ENCODE assay signal across 7 mouse cellular contexts in the genomic region with DNA sequence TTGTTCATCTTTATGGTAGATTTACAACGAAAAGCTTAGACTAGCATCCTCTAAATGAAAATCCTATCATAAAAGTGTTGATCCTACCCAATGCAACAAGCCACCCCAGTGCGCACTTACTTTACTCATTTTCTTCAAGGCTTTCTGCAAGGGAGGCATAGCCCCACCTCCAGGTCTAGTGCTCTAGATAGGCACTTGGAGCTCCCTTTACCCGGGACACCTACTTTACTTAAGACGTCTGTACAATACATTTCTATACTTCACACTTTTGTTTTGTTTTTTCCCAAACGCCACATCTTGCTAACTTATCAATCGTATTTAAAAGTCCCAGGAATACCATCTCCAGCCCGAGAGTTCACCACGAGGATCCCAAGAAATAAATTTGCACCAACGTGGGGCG. TPM values are rescaled to one million over a fixed set of nuclear protein-coding genes. Genes with fewer than 3 reads are reported as not detected.
A peak's percentile ranks its signal among the peaks of the same experiment; 100 is the strongest.
DNase-seq lines count a peak whose midpoint lies in the region; ATAC-seq and TF ChIP-seq lines count a peak whose summit lies in the region.

No protein-coding gene starts in this region.

- no peaks in the 10 kb centered on the region for H3K27me3 ChIP-seq in testis, adult 2 months (ENCODE audit: control insufficient read depth, insufficient read depth, low read length)
- no peaks in the 10 kb centered on the region for H3K27me3 ChIP-seq in limb, embryonic 14.5 days (ENCODE audit: control insufficient read depth, insufficient read depth, low read length)
- H3K27me3 ChIP-seq in stomach, embryonic 16.5 days (ENCODE audit: control insufficient read depth, insufficient read depth, low read length), result no peaks in the 10 kb centered on the region

- DNase-seq in testis, postnatal 10 days (ENCODE audit: low spot score), result no peak
- no peak for DNase-seq in limb, embryonic 14.5 days (ENCODE audit: low spot score)
- DNase-seq in left cerebral cortex, postnatal 36 days (ENCODE audit: low spot score in 2 of 2), result no peak
- DNase-seq in adrenal gland, postnatal 10 days, result no peak

- peak overlapping the region; percentile 91 for H3K27ac ChIP-seq in testis, adult 2 months (ENCODE audit: control insufficient read depth, insufficient read depth, low read depth, low read length)
- H3K27ac ChIP-seq in embryonic fibroblast, embryonic 13.5 days (ENCODE audit: insufficient read depth, low read length), result peak overlapping the region; percentile 77
- peak overlapping the region; percentile 79 for H3K27ac ChIP-seq in limb, embryonic 14.5 days (replicated peaks; ENCODE audit: low read depth, low read length)
- H3K27ac ChIP-seq in stomach, embryonic 16.5 days (ENCODE audit: low read length), result peak overlapping the region; percentile 96

- TF ChIP-seq POLR2A in testis, adult 2 months (IDR thresholded peaks at IDR 0.05; ENCODE audit: control insufficient read depth, low read depth, low read length), result no peak
- TF ChIP-seq POLR2A in embryonic fibroblast, embryonic 13.5 days (IDR thresholded peaks at IDR 0.05; ENCODE audit: low read depth, low read length), result no peak
- TF ChIP-seq POLR2A in limb, embryonic 14.5 days (IDR thresholded peaks at IDR 0.05; ENCODE audit: borderline replicate concordance, extremely low read depth, insufficient read depth, insufficient read length), result no peak

- 8% methylated on average over 10 of the region's 10 CpGs for WGBS in limb, embryonic 14.5 days
- WGBS in stomach, embryonic 16.5 days, result 8% methylated on average over 10 of the region's 10 CpGs

- H3K9me3 ChIP-seq in limb, embryonic 14.5 days (ENCODE audit: control insufficient read depth, low read length), result no peaks in the 10 kb centered on the region
- no peaks in the 10 kb centered on the region for H3K9me3 ChIP-seq in stomach, embryonic 16.5 days (replicated peaks; ENCODE audit: control insufficient read depth, low read length)

- intact Hi-C loops in left cerebral cortex, postnatal 36 days (cut with DNase I), result no loop called here

- no peaks in the 10 kb centered on the region for H3K36me3 ChIP-seq in testis, adult 2 months (ENCODE audit: control insufficient read depth, insufficient read depth, low read length)
- peaks cover 44% of the 10 kb centered on the region for H3K36me3 ChIP-seq in limb, embryonic 14.5 days (ENCODE audit: control insufficient read depth, insufficient read depth, low read length)
- H3K36me3 ChIP-seq in stomach, embryonic 16.5 days (ENCODE audit: control insufficient read depth, insufficient read depth, low read length), result 0 out of 2 replicates have a peak, but pooled peaks cover 3% of the 10 kb centered on the region

- peak overlapping the region; percentile 81 for H3K9ac ChIP-seq in limb, embryonic 14.5 days (ENCODE audit: low read depth, low read length, severe bottlenecking)
- peak overlapping the region; percentile 88 for H3K9ac ChIP-seq in stomach, embryonic 16.5 days (ENCODE audit: low read length)

- no peak for ATAC-seq in limb, embryonic 14.5 days (ENCODE audit: low FRiP score, low read depth)
- ATAC-seq in stomach, embryonic 16.5 days (ENCODE audit: insufficient read depth, low FRiP score), result no peak

- TF ChIP-seq CTCF in testis, adult 2 months (IDR thresholded peaks at IDR 0.05; ENCODE audit: control insufficient read depth, insufficient read depth, insufficient replicate concordance, low read depth, low read length), result no peak
- no peak for TF ChIP-seq CTCF in embryonic fibroblast, embryonic 13.5 days (IDR thresholded peaks at IDR 0.05; ENCODE audit: borderline replicate concordance, insufficient read depth, low read length)

- peaks cover 3% of the 10 kb centered on the region for H3K4me1 ChIP-seq in testis, adult 2 months (ENCODE audit: control insufficient read depth, insufficient read depth, low read length)
- peaks cover 6% of the 10 kb centered on the region; the same call in 1 of the 2 replicates for H3K4me1 ChIP-seq in embryonic fibroblast, embryonic 13.5 days (ENCODE audit: control insufficient read depth, insufficient read depth, low read length)
- H3K4me1 ChIP-seq in limb, embryonic 14.5 days (ENCODE audit: control insufficient read depth, insufficient read depth, low read length), result peaks cover 15% of the 10 kb centered on the region
- H3K4me1 ChIP-seq in stomach, embryonic 16.5 days (ENCODE audit: control insufficient read depth, insufficient read depth, low read length), result peaks cover 14% of the 10 kb centered on the region

- H3K4me3 ChIP-seq in testis, adult 2 months (ENCODE audit: control insufficient read depth, low read depth, low read length), result peak overlapping the region; percentile 94
- H3K4me3 ChIP-seq in embryonic fibroblast, embryonic 13.5 days (ENCODE audit: insufficient read depth, low read length), result peak overlapping the region; percentile 67
- peak overlapping the region; percentile 55 for H3K4me3 ChIP-seq in limb, embryonic 14.5 days (replicated peaks; ENCODE audit: low read length)
- peak overlapping the region; percentile 59 for H3K4me3 ChIP-seq in stomach, embryonic 16.5 days (replicated peaks; ENCODE audit: low read length)

- peak overlapping the region; percentile 63 for H3K4me2 ChIP-seq in limb, embryonic 14.5 days (replicated peaks; ENCODE audit: low read depth, low read length, severe bottlenecking)
- H3K4me2 ChIP-seq in stomach, embryonic 16.5 days (ENCODE audit: low read depth, low read length), result peak overlapping the region; percentile 72

RNA-seq across cellular contexts. Expression of a gene that starts 0.3 kb away (rescaled TPM):
- 8.0 and 8.3 TPM in 2 replicates for polyA plus RNA-seq in testis, adult 2 months (2012; rRNA removed)
- polyA plus RNA-seq in embryonic fibroblast, embryonic 13.5 days (2011; ENCODE audit: insufficient read length, low read depth, missing spikeins), result 32.4 and 36.3 TPM in 2 replicates
- 40.5 and 45.0 TPM in 2 replicates for polyA plus RNA-seq in limb, embryonic 14.5 days (2012; rRNA removed)
- polyA plus RNA-seq in limb, embryonic 14.5 days (2014; fragmentation: Nextera tagmentation; extraction: Ambion mirVana), result 43.6 and 46.1 TPM in 2 replicates
- 36.2 and 43.9 TPM in 2 replicates for polyA plus RNA-seq in stomach, embryonic 16.5 days (2015; fragmentation: Nextera tagmentation; extraction: Ambion mirVana)
- total RNA-seq in left cerebral cortex, postnatal 36 days (2021), result 10 to 100 TPM; 15.9 to 21.6 TPM
- 10 to 100 TPM; 18.2 to 21.1 TPM for total RNA-seq in adrenal gland, postnatal 10 days (2021)

RNA-seq across cellular contexts. Expression of a gene that starts 0.6 kb away (rescaled TPM):
- 13.4 and 14.8 TPM in 2 replicates for polyA plus RNA-seq in testis, adult 2 months (2012; rRNA removed)
- polyA plus RNA-seq in embryonic fibroblast, embryonic 13.5 days (2011; ENCODE audit: insufficient read length, low read depth, missing spikeins), result 50.6 and 70.9 TPM in 2 replicates
- 33.1 and 40.9 TPM in 2 replicates for polyA plus RNA-seq in limb, embryonic 14.5 days (2012; rRNA removed)
- 56.0 and 59.4 TPM in 2 replicates for polyA plus RNA-seq in limb, embryonic 14.5 days (2014; fragmentation: Nextera tagmentation; extraction: Ambion mirVana)
- 46.2 and 52.5 TPM in 2 replicates for polyA plus RNA-seq in stomach, embryonic 16.5 days (2015; fragmentation: Nextera tagmentation; extraction: Ambion mirVana)
- total RNA-seq in left cerebral cortex, postnatal 36 days (2021), result 10 to 100 TPM; 27.1 to 27.9 TPM
- 10 to 100 TPM; 29.7 to 30.1 TPM for total RNA-seq in adrenal gland, postnatal 10 days (2021)

RNA-seq across cellular contexts. Expression of a gene that starts 20.8 kb away (rescaled TPM):
- polyA plus RNA-seq in testis, adult 2 months (2012; rRNA removed), result 20.8 and 27.8 TPM in 2 replicates
- 118 and 153 TPM in 2 replicates for polyA plus RNA-seq in embryonic fibroblast, embryonic 13.5 days (2011; ENCODE audit: insufficient read length, low read depth, missing spikeins)
- 295 and 381 TPM in 2 replicates for polyA plus RNA-seq in limb, embryonic 14.5 days (2012; rRNA removed)
- 197 and 236 TPM in 2 replicates for polyA plus RNA-seq in limb, embryonic 14.5 days (2014; fragmentation: Nextera tagmentation; extraction: Ambion mirVana)
- polyA plus RNA-seq in stomach, embryonic 16.5 days (2015; fragmentation: Nextera tagmentation; extraction: Ambion mirVana), result 190 and 204 TPM in 2 replicates
- 100 to 1,000 TPM in 1 of 2 experiments, 10 to 100 TPM in 1; 81.3 to 117 TPM for total RNA-seq in left cerebral cortex, postnatal 36 days (2021)
- 100 to 1,000 TPM; 110 to 152 TPM for total RNA-seq in adrenal gland, postnatal 10 days (2021)

RNA-seq across cellular contexts. Expression of a gene that starts 52.0 kb away (rescaled TPM):
- 92.7 and 99.2 TPM in 2 replicates for polyA plus RNA-seq in testis, adult 2 months (2012; rRNA removed)
- 360 and 397 TPM in 2 replicates for polyA plus RNA-seq in embryonic fibroblast, embryonic 13.5 days (2011; ENCODE audit: insufficient read length, low read depth, missing spikeins)
- 105 and 112 TPM in 2 replicates for polyA plus RNA-seq in limb, embryonic 14.5 days (2012; rRNA removed)
- polyA plus RNA-seq in limb, embryonic 14.5 days (2014; fragmentation: Nextera tagmentation; extraction: Ambion mirVana), result 350 and 367 TPM in 2 replicates
- polyA plus RNA-seq in stomach, embryonic 16.5 days (2015; fragmentation: Nextera tagmentation; extraction: Ambion mirVana), result 286 and 308 TPM in 2 replicates
- 100 to 1,000 TPM; 138 to 161 TPM for total RNA-seq in left cerebral cortex, postnatal 36 days (2021)
- 100 to 1,000 TPM; 151 to 169 TPM for total RNA-seq in adrenal gland, postnatal 10 days (2021)
